Comparison of ENCODE assay signal across 8 mouse cellular contexts in genomic region chr2:105016967-105017287, GRCm38 (mm10). TPM values are rescaled to one million over a fixed set of nuclear protein-coding genes. Genes with fewer than 3 reads are reported as not detected.
DNase-seq lines count a peak whose midpoint lies in the region; ATAC-seq and TF ChIP-seq lines count a peak whose summit lies in the region.

TSS of gene Eif3m (minus strand) at chr2:105017080.

- 0% methylated on average over 24 of the region's 25 CpGs for WGBS in embryonic facial prominence, embryonic 13.5 days
- under 1% methylated on average over 25 of the region's 25 CpGs for WGBS in kidney, adult 2 months
- under 1% methylated on average over 21 of the region's 25 CpGs for WGBS in limb, embryonic 12.5 days
- WGBS in midbrain, embryonic 15.5 days = under 1% methylated on average over 23 of the region's 25 CpGs
- under 1% methylated on average over 25 of the region's 25 CpGs for WGBS in spleen, adult 2 months

- no peaks in the 10 kb centered on the region for H3K9me3 ChIP-seq in embryonic facial prominence, embryonic 13.5 days
- no peaks in the 10 kb centered on the region for H3K9me3 ChIP-seq in limb, embryonic 12.5 days
- H3K9me3 ChIP-seq in midbrain, embryonic 15.5 days = no peaks in the 10 kb centered on the region

- peaks cover 10% of the 10 kb centered on the region for H3K4me1 ChIP-seq in embryonic facial prominence, embryonic 13.5 days
- H3K4me1 ChIP-seq in kidney, adult 2 months (ENCODE audit: control insufficient read depth, insufficient read depth, low read length) = peaks cover 10% of the 10 kb centered on the region; the same call in 1 of the 2 replicates
- H3K4me1 ChIP-seq in limb, embryonic 12.5 days (replicated peaks) = peaks cover 8% of the 10 kb centered on the region
- H3K4me1 ChIP-seq in midbrain, embryonic 15.5 days = peaks cover 16% of the 10 kb centered on the region
- H3K4me1 ChIP-seq in spleen, adult 2 months (ENCODE audit: control insufficient read depth, insufficient read depth, insufficient read length) = peaks cover 2% of the 10 kb centered on the region

- DNase-seq in 3134 (ENCODE audit: extremely low read depth, insufficient read length, low spot score) = peak; percentile 92
- peak; percentile 95 to 97 for DNase-seq in adrenal gland, postnatal 36 days
- DNase-seq in heart, adult 18-20 months = peak; percentile 95 to 97
- DNase-seq in kidney, adult 2 months = peak; percentile 97
- DNase-seq in spleen, adult 2 months (ENCODE audit: low read depth in 1 of 2, low spot score in 2 of 2) = peak; percentile 82 to 94

- peak within 1 kb of the TSS; percentile 95 for H3K4me3 ChIP-seq in embryonic facial prominence, embryonic 13.5 days
- peak within 1 kb of the TSS; percentile 77 for H3K4me3 ChIP-seq in kidney, adult 2 months (ENCODE audit: insufficient read depth, low read depth, low read length)
- peak within 1 kb of the TSS; percentile 94 for H3K4me3 ChIP-seq in limb, embryonic 12.5 days (replicated peaks)
- peak within 1 kb of the TSS; percentile 84 for H3K4me3 ChIP-seq in midbrain, embryonic 15.5 days
- H3K4me3 ChIP-seq in spleen, adult 2 months (ENCODE audit: extremely low read depth, insufficient read depth, insufficient read length) = peak within 1 kb of the TSS; percentile 91

- no peaks in the 10 kb centered on the region for H3K27me3 ChIP-seq in embryonic facial prominence, embryonic 13.5 days
- H3K27me3 ChIP-seq in kidney, adult 2 months (replicated peaks; ENCODE audit: control insufficient read depth, insufficient read depth, low read length) = no peaks in the 10 kb centered on the region; the same call in 1 of the 2 replicates
- no peaks in the 10 kb centered on the region for H3K27me3 ChIP-seq in limb, embryonic 12.5 days
- no peaks in the 10 kb centered on the region for H3K27me3 ChIP-seq in midbrain, embryonic 15.5 days (replicated peaks)
- H3K27me3 ChIP-seq in spleen, adult 2 months (ENCODE audit: control insufficient read depth, insufficient read depth, low read length) = no peaks in the 10 kb centered on the region

- peak within 1 kb of the TSS; percentile 96 for H3K9ac ChIP-seq in embryonic facial prominence, embryonic 13.5 days
- H3K9ac ChIP-seq in limb, embryonic 12.5 days (replicated peaks) = peak within 1 kb of the TSS; percentile 91
- H3K9ac ChIP-seq in midbrain, embryonic 15.5 days = peak within 1 kb of the TSS; percentile 76

- peak within 1 kb of the TSS; percentile 82 for H3K4me2 ChIP-seq in embryonic facial prominence, embryonic 13.5 days
- peak within 1 kb of the TSS; percentile 79 for H3K4me2 ChIP-seq in limb, embryonic 12.5 days
- H3K4me2 ChIP-seq in midbrain, embryonic 15.5 days = peak within 1 kb of the TSS; percentile 56

- peaks cover 18% of the 10 kb centered on the region for H3K36me3 ChIP-seq in embryonic facial prominence, embryonic 13.5 days
- peaks cover 5% of the 10 kb centered on the region for H3K36me3 ChIP-seq in kidney, adult 2 months (ENCODE audit: control insufficient read depth, insufficient read depth, low read length)
- peaks cover 19% of the 10 kb centered on the region for H3K36me3 ChIP-seq in limb, embryonic 12.5 days
- peaks cover 12% of the 10 kb centered on the region; the same call in 1 of the 2 replicates for H3K36me3 ChIP-seq in midbrain, embryonic 15.5 days (replicated peaks)
- peaks cover 12% of the 10 kb centered on the region for H3K36me3 ChIP-seq in spleen, adult 2 months (ENCODE audit: control insufficient read depth, insufficient read depth, low read length)

- no peak for TF ChIP-seq POLR2A in kidney, adult 2 months (IDR thresholded peaks at IDR 0.05; ENCODE audit: low read depth, low read length)
- peak; percentile 44 for TF ChIP-seq POLR2A in spleen, adult 2 months (IDR thresholded peaks at IDR 0.05; ENCODE audit: low read depth, low read length)

- peak; percentile 99 for ATAC-seq in embryonic facial prominence, embryonic 13.5 days (ENCODE audit: insufficient number of reproducible peaks, insufficient read depth, low FRiP score, low TSS enrichment, low read depth)
- ATAC-seq in limb, embryonic 12.5 days (ENCODE audit: insufficient number of reproducible peaks, insufficient read depth, low FRiP score, low TSS enrichment, low read depth) = peak; percentile 98
- peak; percentile 100 for ATAC-seq in midbrain, embryonic 15.5 days (replicated peaks)

- TF ChIP-seq CTCF in kidney, adult 2 months (conservative IDR thresholded peaks at IDR 0.05; ENCODE audit: insufficient read depth, insufficient read length, low read depth, low read length) = no peak
- TF ChIP-seq CTCF in spleen, adult 2 months (IDR thresholded peaks at IDR 0.05; ENCODE audit: extremely low read depth, insufficient read depth, insufficient read length, insufficient replicate concordance) = no peak

- H3K27ac ChIP-seq in embryonic facial prominence, embryonic 13.5 days = peak within 1 kb of the TSS; percentile 63
- peak within 1 kb of the TSS; percentile 78 for H3K27ac ChIP-seq in kidney, adult 2 months (ENCODE audit: insufficient read depth, low read depth, low read length)
- peak within 1 kb of the TSS; percentile 78 for H3K27ac ChIP-seq in limb, embryonic 12.5 days
- H3K27ac ChIP-seq in midbrain, embryonic 15.5 days = peak within 1 kb of the TSS; percentile 76
- peak within 1 kb of the TSS; percentile 80 for H3K27ac ChIP-seq in spleen, adult 2 months (ENCODE audit: insufficient read depth, low read length)

RNA-seq across cellular contexts. Expression of gene Eif3m, which starts in this region (rescaled TPM):
- 100 to 1,000 TPM; 156 to 163 TPM for total RNA-seq in adrenal gland, postnatal 36 days (2021)
- polyA plus RNA-seq in embryonic facial prominence, embryonic 13.5 days (2015; fragmentation: Nextera tagmentation; extraction: Ambion mirVana) = 270 and 278 TPM in 2 replicates
- total RNA-seq in heart, adult 18-20 months (2021) = 100 to 1,000 TPM; 139 to 145 TPM
- 35.0 and 44.4 TPM in 2 replicates for polyA plus RNA-seq in kidney, adult 2 months (2012; rRNA removed)
- polyA plus RNA-seq in limb, embryonic 12.5 days (2016; fragmentation: Nextera tagmentation; extraction: Ambion mirVana) = 311 and 313 TPM in 2 replicates
- polyA plus RNA-seq in midbrain, embryonic 15.5 days (2015; fragmentation: Nextera tagmentation; extraction: Ambion mirVana) = 154 TPM in 2 replicates
- 14.9 and 17.2 TPM in 2 replicates for polyA plus RNA-seq in spleen, adult 2 months (2012; rRNA removed)

Comparison
In these comparisons a context has a peak if more than half of its experiments do, and no peak if none do; other contexts are left out.
1. Peak in every context shown above with its lines: DNase-seq, ATAC-seq, H3K4me3 ChIP-seq and H3K27ac ChIP-seq.